32 mouse cellular contexts compared by ENCODE assay signal in the genomic region with DNA sequence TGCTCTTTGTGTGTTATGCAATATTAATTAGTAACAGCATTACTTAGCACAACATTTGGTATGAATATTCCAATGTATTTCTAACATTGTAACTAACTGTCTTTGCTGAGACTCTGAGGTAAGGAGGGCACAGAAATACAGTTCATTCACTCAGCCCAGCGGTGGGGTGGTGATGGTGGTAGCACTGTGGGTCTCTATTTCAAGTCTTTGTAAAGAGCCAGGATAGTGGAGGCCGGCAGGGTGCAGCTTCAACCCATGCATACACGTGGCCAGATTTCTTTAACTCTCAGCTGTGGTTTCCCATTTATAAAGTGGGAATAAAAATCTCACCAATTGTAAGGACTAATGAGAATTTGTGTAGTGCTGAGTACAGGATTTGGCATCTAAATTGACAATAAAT.
"Had no signal": no experiment of that assay in that cellular context is flagged by ENCODE, and none has a peak within 500 bp of the region (broad histone marks: within the 10 kb centered on the region; RNA-seq: fewer than 3 reads in every experiment).

No protein-coding gene starts in this region.

- H3K27ac ChIP-seq: limb, embryonic 10.5 days; limb, embryonic 12.5 days; limb, embryonic 13.5 days; limb, embryonic 15.5 days; liver, embryonic 12.5 days; liver, embryonic 13.5 days; liver, embryonic 14.5 days; liver, embryonic 15.5 days; lung, embryonic 15.5 days; macrophage; midbrain, embryonic 10.5 days; midbrain, embryonic 12.5 days; midbrain, embryonic 13.5 days; midbrain, embryonic 15.5 days; neural tube, embryonic 12.5 days had no signal

- H3K4me2 ChIP-seq: limb, embryonic 12.5 days; limb, embryonic 13.5 days; limb, embryonic 15.5 days; liver, embryonic 11.5 days; liver, embryonic 12.5 days; liver, embryonic 13.5 days; liver, embryonic 15.5 days; lung, embryonic 14.5 days; lung, embryonic 15.5 days; midbrain, embryonic 11.5 days; midbrain, embryonic 12.5 days; midbrain, embryonic 13.5 days; midbrain, embryonic 15.5 days; neural tube, embryonic 12.5 days had no signal

- H3K27me3 ChIP-seq: limb, embryonic 12.5 days; limb, embryonic 13.5 days; limb, embryonic 15.5 days; liver, embryonic 12.5 days; liver, embryonic 13.5 days; liver, embryonic 15.5 days; lung, embryonic 15.5 days; megakaryocyte, embryonic 14.5 days; midbrain, embryonic 12.5 days; midbrain, embryonic 13.5 days; midbrain, embryonic 15.5 days; neural tube, embryonic 12.5 days had no signal

- H3K4me3 ChIP-seq: limb, embryonic 10.5 days; limb, embryonic 12.5 days; limb, embryonic 13.5 days; limb, embryonic 15.5 days; liver, embryonic 12.5 days; liver, embryonic 13.5 days; liver, embryonic 15.5 days; lung, embryonic 15.5 days; megakaryocyte, embryonic 14.5 days; midbrain, embryonic 10.5 days; midbrain, embryonic 12.5 days; midbrain, embryonic 13.5 days; midbrain, embryonic 15.5 days; myocyte; neural tube, embryonic 12.5 days had no signal

- DNase-seq: left cerebral cortex, postnatal 4 days; liver; liver, embryonic 13.5 days; liver, postnatal 0 days; lung, adult 18-20 months; lung, adult 2 months; lung, embryonic 14.5 days; lung, postnatal 10 days; lung, postnatal 14 days; lung, postnatal 36 days; lung, postnatal 4 days; midbrain, embryonic 14.5 days had no signal

- ATAC-seq: liver, embryonic 12.5 days; liver, postnatal 0 days; lung, postnatal 0 days; midbrain, embryonic 13.5 days; midbrain, embryonic 15.5 days; midbrain, embryonic 16.5 days had no signal

- H3K9ac ChIP-seq: limb, embryonic 12.5 days; limb, embryonic 13.5 days; limb, embryonic 15.5 days; liver, embryonic 12.5 days; liver, embryonic 13.5 days; liver, embryonic 14.5 days; liver, embryonic 15.5 days; liver, postnatal 0 days; lung, embryonic 14.5 days; lung, embryonic 15.5 days; midbrain, embryonic 12.5 days; midbrain, embryonic 13.5 days; midbrain, embryonic 15.5 days; neural tube, embryonic 12.5 days had no signal

- H3K4me1 ChIP-seq: liver, embryonic 12.5 days; liver, embryonic 13.5 days; liver, embryonic 15.5 days; lung, embryonic 15.5 days; megakaryocyte, embryonic 14.5 days; midbrain, embryonic 10.5 days; midbrain, embryonic 12.5 days; midbrain, embryonic 13.5 days; midbrain, embryonic 15.5 days; neural tube, embryonic 12.5 days had no signal

- H3K9me3 ChIP-seq: limb, embryonic 10.5 days; limb, embryonic 12.5 days; limb, embryonic 13.5 days; limb, embryonic 15.5 days; liver, embryonic 12.5 days; liver, embryonic 13.5 days; liver, embryonic 15.5 days; lung, embryonic 15.5 days; megakaryocyte, embryonic 14.5 days; midbrain, embryonic 10.5 days; midbrain, embryonic 12.5 days; midbrain, embryonic 13.5 days; midbrain, embryonic 15.5 days; neural tube, embryonic 12.5 days had no signal
